In genomic region chr5:71955070-71955685, GRCm38 (mm10) we compare ENCODE assay signal across 16 mouse cellular contexts.
DNase-seq lines count a peak whose midpoint lies in the region; ATAC-seq lines count a peak whose summit lies in the region.
"Had no signal": no experiment of that assay in that cellular context is flagged by ENCODE, and none has a peak within 500 bp of the region (broad histone marks: within the 10 kb centered on the region; RNA-seq: fewer than 3 reads in every experiment).

No protein-coding gene starts in this region.

- DNase-seq in adrenal gland, adult (ENCODE audit: inconsistent age in 2 of 2, low spot score in 1 of 2) = peak; percentile 17 to 61
- DNase-seq in adrenal gland, postnatal 4 days (ENCODE audit: low spot score in 2 of 2) = no peak
- DNase-seq in Muller cell, postnatal 12 days (ENCODE audit: inconsistent ontology term) = peak; percentile 43
- DNase-seq in urinary bladder, postnatal 36 days (ENCODE audit: low spot score in 2 of 2) = no peak
- DNase-seq in kidney, adult 9 months = no peak
- no peak for DNase-seq in right cerebral cortex, adult 2 months (ENCODE audit: low spot score in 2 of 2)
- DNase-seq: gastrocnemius, postnatal 25 days; kidney, postnatal 25 days; lung, postnatal 4 days; right cerebral cortex, adult 18-20 months had no signal

- H3K27ac ChIP-seq in forebrain, embryonic 12.5 days = no peak overlapping the region
- H3K27ac ChIP-seq in midbrain, embryonic 12.5 days (replicated peaks) = peak overlapping the region; percentile 4; the same call in 1 of the 2 replicates
- H3K27ac ChIP-seq: embryonic facial prominence, embryonic 13.5 days; heart, embryonic 13.5 days; liver, embryonic 14.5 days had no signal

- H3K4me1 ChIP-seq in forebrain, embryonic 12.5 days = no peaks in the 10 kb centered on the region; the same call in 1 of the 2 replicates
- H3K4me1 ChIP-seq in midbrain, embryonic 12.5 days = peaks cover 6% of the 10 kb centered on the region
- H3K4me1 ChIP-seq: embryonic facial prominence, embryonic 13.5 days had no signal

- ATAC-seq in forebrain, embryonic 12.5 days (ENCODE audit: low FRiP score) = 0 out of 2 replicates have a peak, but pooled peaks have one; percentile 49
- peak; percentile 96 for ATAC-seq in midbrain, embryonic 12.5 days (ENCODE audit: low FRiP score, low read depth)

- H3K9ac ChIP-seq in forebrain, embryonic 12.5 days = no peak overlapping the region
- no peak overlapping the region for H3K9ac ChIP-seq in midbrain, embryonic 12.5 days (replicated peaks)
- H3K9ac ChIP-seq: embryonic facial prominence, embryonic 13.5 days; heart, embryonic 13.5 days; liver, embryonic 14.5 days had no signal

- H3K9me3 ChIP-seq in forebrain, embryonic 12.5 days = no peaks in the 10 kb centered on the region
- no peaks in the 10 kb centered on the region for H3K9me3 ChIP-seq in midbrain, embryonic 12.5 days
- H3K9me3 ChIP-seq: embryonic facial prominence, embryonic 13.5 days; heart, embryonic 13.5 days had no signal

- H3K27me3 ChIP-seq in forebrain, embryonic 12.5 days = no peaks in the 10 kb centered on the region
- no peaks in the 10 kb centered on the region for H3K27me3 ChIP-seq in midbrain, embryonic 12.5 days
- H3K27me3 ChIP-seq: embryonic facial prominence, embryonic 13.5 days; heart, embryonic 13.5 days had no signal

- 51% methylated on average over 5 of the region's 5 CpGs for WGBS in forebrain, embryonic 12.5 days
- WGBS in midbrain, embryonic 12.5 days = 30% methylated on average over 5 of the region's 5 CpGs

- H3K4me2 ChIP-seq in forebrain, embryonic 12.5 days = no peak overlapping the region
- H3K4me2 ChIP-seq in midbrain, embryonic 12.5 days (replicated peaks) = no peak overlapping the region
- H3K4me2 ChIP-seq: embryonic facial prominence, embryonic 13.5 days; heart, embryonic 13.5 days had no signal

- no peak overlapping the region for H3K4me3 ChIP-seq in forebrain, embryonic 12.5 days (replicated peaks)
- no peak overlapping the region for H3K4me3 ChIP-seq in midbrain, embryonic 12.5 days
- H3K4me3 ChIP-seq: embryonic facial prominence, embryonic 13.5 days; heart, embryonic 13.5 days; myocyte had no signal

- no peaks in the 10 kb centered on the region for H3K36me3 ChIP-seq in forebrain, embryonic 12.5 days (replicated peaks)
- no peaks in the 10 kb centered on the region for H3K36me3 ChIP-seq in midbrain, embryonic 12.5 days
- H3K36me3 ChIP-seq: embryonic facial prominence, embryonic 13.5 days; heart, embryonic 13.5 days had no signal

Comparison
In these comparisons a context has a peak if more than half of its experiments do, and no peak if none do; other contexts are left out.
1. DNase-seq: peak in adrenal gland, adult (2 of 2) and Muller cell, postnatal 12 days (single experiment); none in adrenal gland, postnatal 4 days (0 of 2), urinary bladder, postnatal 36 days (0 of 2), kidney, adult 9 months (single experiment) and right cerebral cortex, adult 2 months (0 of 2).